ENCODE assay signal across 26 mouse cellular contexts in genomic region chr9:96923119-96923518, GRCm38 (mm10). TPM values are rescaled to one million over a fixed set of nuclear protein-coding genes. Genes with fewer than 3 reads are reported as not detected.
DNase-seq lines count a peak whose midpoint lies in the region; ATAC-seq and TF ChIP-seq lines count a peak whose summit lies in the region.
"Had no signal": no experiment of that assay in that cellular context is flagged by ENCODE, and none has a peak within 500 bp of the region (broad histone marks: within the 10 kb centered on the region; RNA-seq: fewer than 3 reads in every experiment).

No protein-coding gene starts in this region.

- TF ChIP-seq CTCF in hindbrain, postnatal 0 days (IDR thresholded peaks at IDR 0.05; ENCODE audit: low read depth): no peak

- 78% methylated on average over 6 of the region's 6 CpGs for WGBS in hindbrain, embryonic 13.5 days
- 80% methylated on average over 6 of the region's 6 CpGs for WGBS in hindbrain, postnatal 0 days
- whole genome bisulfite sequencing in embryonic facial prominence, embryonic 13.5 days: 60% methylated on average over 6 of the region's 6 CpGs
- 58% methylated on average over 6 of the region's 6 CpGs for WGBS in embryonic facial prominence, embryonic 14.5 days
- WGBS in limb, embryonic 13.5 days: 50% methylated on average over 6 of the region's 6 CpGs
- WGBS in forebrain, embryonic 11.5 days: 86% methylated on average over 6 of the region's 6 CpGs

- H3K36me3 ChIP-seq in hindbrain, embryonic 13.5 days: no peaks in the 10 kb centered on the region
- no peaks in the 10 kb centered on the region for H3K36me3 ChIP-seq in hindbrain, postnatal 0 days (ENCODE audit: insufficient read depth, low read length)
- H3K36me3 ChIP-seq in embryonic facial prominence, embryonic 13.5 days: no peaks in the 10 kb centered on the region
- H3K36me3 ChIP-seq in embryonic facial prominence, embryonic 14.5 days (ENCODE audit: control insufficient read depth, insufficient read depth, low read length): no peaks in the 10 kb centered on the region
- H3K36me3 ChIP-seq in limb, embryonic 13.5 days: no peaks in the 10 kb centered on the region
- no peaks in the 10 kb centered on the region for H3K36me3 ChIP-seq in forebrain, embryonic 11.5 days (ENCODE audit: control insufficient read depth, insufficient read depth, low read length)
- H3K36me3 ChIP-seq: forebrain, embryonic 10.5 days; hindbrain, embryonic 15.5 days; intestine, embryonic 15.5 days had no signal

- H3K9ac ChIP-seq in hindbrain, embryonic 13.5 days: no peak overlapping the region
- H3K9ac ChIP-seq in hindbrain, postnatal 0 days (replicated peaks; ENCODE audit: low read length): no peak overlapping the region
- no peak overlapping the region for H3K9ac ChIP-seq in embryonic facial prominence, embryonic 13.5 days
- no peak overlapping the region for H3K9ac ChIP-seq in embryonic facial prominence, embryonic 14.5 days (ENCODE audit: low read depth, low read length)
- H3K9ac ChIP-seq in limb, embryonic 13.5 days: no peak overlapping the region
- H3K9ac ChIP-seq in forebrain, embryonic 11.5 days (ENCODE audit: low read length): no peak overlapping the region
- H3K9ac ChIP-seq: hindbrain, embryonic 15.5 days; intestine, embryonic 15.5 days; liver, embryonic 14.5 days had no signal

- H3K4me3 ChIP-seq in hindbrain, embryonic 13.5 days: no peak overlapping the region
- no peak overlapping the region for H3K4me3 ChIP-seq in hindbrain, postnatal 0 days (ENCODE audit: low read length)
- no peak overlapping the region for H3K4me3 ChIP-seq in embryonic facial prominence, embryonic 13.5 days
- H3K4me3 ChIP-seq in embryonic facial prominence, embryonic 14.5 days (ENCODE audit: low read depth, low read length): no peak overlapping the region
- H3K4me3 ChIP-seq in limb, embryonic 13.5 days: no peak overlapping the region
- no peak overlapping the region for H3K4me3 ChIP-seq in forebrain, embryonic 11.5 days (ENCODE audit: low read depth, low read length)
- H3K4me3 ChIP-seq: forebrain, embryonic 10.5 days; hindbrain, embryonic 15.5 days; intestine, embryonic 15.5 days had no signal

- H3K4me1 ChIP-seq in hindbrain, embryonic 13.5 days (replicated peaks): 0 out of 2 replicates have a peak, but pooled peaks cover 2% of the 10 kb centered on the region
- no peaks in the 10 kb centered on the region for H3K4me1 ChIP-seq in hindbrain, postnatal 0 days (ENCODE audit: insufficient read depth, low read length)
- peaks cover 5% of the 10 kb centered on the region; the same call in 1 of the 2 replicates for H3K4me1 ChIP-seq in embryonic facial prominence, embryonic 13.5 days
- no peaks in the 10 kb centered on the region for H3K4me1 ChIP-seq in embryonic facial prominence, embryonic 14.5 days (ENCODE audit: control insufficient read depth, insufficient read depth, low read length)
- H3K4me1 ChIP-seq in limb, embryonic 13.5 days: peaks cover 35% of the 10 kb centered on the region
- no peaks in the 10 kb centered on the region for H3K4me1 ChIP-seq in forebrain, embryonic 11.5 days (replicated peaks; ENCODE audit: control insufficient read depth, insufficient read depth, low read length)
- H3K4me1 ChIP-seq: forebrain, embryonic 10.5 days; hindbrain, embryonic 15.5 days; intestine, embryonic 15.5 days had no signal

- no peak for ATAC-seq in hindbrain, embryonic 13.5 days (ENCODE audit: low FRiP score)
- no peak for ATAC-seq in hindbrain, postnatal 0 days
- no peak for ATAC-seq in embryonic facial prominence, embryonic 13.5 days (ENCODE audit: insufficient number of reproducible peaks, insufficient read depth, low FRiP score, low TSS enrichment, low read depth)
- ATAC-seq in embryonic facial prominence, embryonic 14.5 days (ENCODE audit: low read depth): peak; percentile 77
- ATAC-seq in limb, embryonic 13.5 days (ENCODE audit: low FRiP score, low read depth): peak; percentile 14; the same call in 1 of the 2 replicates
- ATAC-seq in forebrain, embryonic 11.5 days (replicated peaks; ENCODE audit: low FRiP score): no peak
- ATAC-seq: forebrain, embryonic 16.5 days; intestine, embryonic 15.5 days had no signal

- H3K27ac ChIP-seq in hindbrain, embryonic 13.5 days: 0 out of 2 replicates have a peak overlapping the region, but pooled peaks have one; percentile 30
- H3K27ac ChIP-seq in hindbrain, postnatal 0 days: no peak overlapping the region
- H3K27ac ChIP-seq in embryonic facial prominence, embryonic 13.5 days: 0 out of 2 replicates have a peak overlapping the region, but pooled peaks have one; percentile 12
- H3K27ac ChIP-seq in embryonic facial prominence, embryonic 14.5 days (replicated peaks; ENCODE audit: low read depth, low read length): no peak overlapping the region
- H3K27ac ChIP-seq in limb, embryonic 13.5 days: peak overlapping the region; percentile 85
- no peak overlapping the region for H3K27ac ChIP-seq in forebrain, embryonic 11.5 days (ENCODE audit: low read depth, low read length)
- H3K27ac ChIP-seq: forebrain, embryonic 10.5 days; hindbrain, embryonic 15.5 days; intestine, embryonic 15.5 days; kidney, postnatal 0 days; liver, embryonic 14.5 days; macrophage had no signal

- intact Hi-C loops in left cerebral cortex, postnatal 14 days (cut with DNase I): no loop called here

- H3K9me3 ChIP-seq in hindbrain, embryonic 13.5 days: peaks cover 6% of the 10 kb centered on the region; the same call in 1 of the 2 replicates
- no peaks in the 10 kb centered on the region for H3K9me3 ChIP-seq in hindbrain, postnatal 0 days (ENCODE audit: low read length)
- peaks cover 5% of the 10 kb centered on the region for H3K9me3 ChIP-seq in embryonic facial prominence, embryonic 13.5 days
- peaks cover 4% of the 10 kb centered on the region; the same call in 1 of the 2 replicates for H3K9me3 ChIP-seq in embryonic facial prominence, embryonic 14.5 days (ENCODE audit: control insufficient read depth, low read length)
- H3K9me3 ChIP-seq in limb, embryonic 13.5 days: peaks cover 15% of the 10 kb centered on the region
- no peaks in the 10 kb centered on the region; the same call in 1 of the 2 replicates for H3K9me3 ChIP-seq in forebrain, embryonic 11.5 days (ENCODE audit: control insufficient read depth, low read length)
- H3K9me3 ChIP-seq: hindbrain, embryonic 15.5 days; intestine, embryonic 15.5 days had no signal

- DNase-seq in hindbrain, postnatal 0 days (ENCODE audit: low spot score): no peak
- peak; percentile 50 for DNase-seq in embryonic facial prominence, embryonic 14.5 days (ENCODE audit: low spot score)
- DNase-seq in left cerebral cortex, postnatal 14 days (ENCODE audit: low spot score in 2 of 2): no peak
- DNase-seq in forebrain, embryonic 11.5 days (ENCODE audit: low spot score): no peak
- DNase-seq: adrenal gland, postnatal 36 days; B cell, adult 2 months; cerebellum, adult 18-20 months; cerebellum, postnatal 10 days; kidney, adult 2 months; kidney, postnatal 4 days; layer of hippocampus, postnatal 36 days; liver; lung, adult 2 months; lung, postnatal 10 days; thymus, adult 18-20 months; thymus, postnatal 25 days had no signal

- H3K4me2 ChIP-seq in hindbrain, embryonic 13.5 days: no peak overlapping the region
- H3K4me2 ChIP-seq in hindbrain, postnatal 0 days (ENCODE audit: low read depth, low read length): no peak overlapping the region
- no peak overlapping the region for H3K4me2 ChIP-seq in embryonic facial prominence, embryonic 13.5 days
- H3K4me2 ChIP-seq in embryonic facial prominence, embryonic 14.5 days (ENCODE audit: low read depth, low read length): no peak overlapping the region
- H3K4me2 ChIP-seq in limb, embryonic 13.5 days (replicated peaks): peak overlapping the region; percentile 34
- no peak overlapping the region for H3K4me2 ChIP-seq in forebrain, embryonic 11.5 days (ENCODE audit: low read depth, low read length, severe bottlenecking)
- H3K4me2 ChIP-seq: hindbrain, embryonic 15.5 days; intestine, embryonic 15.5 days had no signal

- no peaks in the 10 kb centered on the region for H3K27me3 ChIP-seq in hindbrain, embryonic 13.5 days
- no peaks in the 10 kb centered on the region for H3K27me3 ChIP-seq in hindbrain, postnatal 0 days (ENCODE audit: insufficient read depth, low read length)
- no peaks in the 10 kb centered on the region for H3K27me3 ChIP-seq in embryonic facial prominence, embryonic 13.5 days
- no peaks in the 10 kb centered on the region for H3K27me3 ChIP-seq in embryonic facial prominence, embryonic 14.5 days (replicated peaks; ENCODE audit: control insufficient read depth, insufficient read depth, low read length)
- peaks cover 5% of the 10 kb centered on the region; the same call in 1 of the 2 replicates for H3K27me3 ChIP-seq in limb, embryonic 13.5 days
- no peaks in the 10 kb centered on the region for H3K27me3 ChIP-seq in forebrain, embryonic 11.5 days (ENCODE audit: control insufficient read depth, insufficient read depth, low read length)
- H3K27me3 ChIP-seq: hindbrain, embryonic 15.5 days; intestine, embryonic 15.5 days had no signal

RNA-seq across cellular contexts. Expression of gene Pxylp1, which starts 30.6 kb away (rescaled TPM):
- 55.7 and 57.4 TPM in 2 replicates for polyA plus RNA-seq in hindbrain, embryonic 13.5 days (2015; fragmentation: Nextera tagmentation; extraction: Ambion mirVana)
- 24.1 and 28.9 TPM in 2 replicates for total RNA-seq in hindbrain, postnatal 0 days (2014; rRNA removed)
- 23.2 and 23.4 TPM in 2 replicates for polyA plus RNA-seq in hindbrain, postnatal 0 days (2015; fragmentation: Nextera tagmentation; extraction: Ambion mirVana)
- 29.1 and 33.7 TPM in 2 replicates for polyA plus RNA-seq in embryonic facial prominence, embryonic 13.5 days (2015; fragmentation: Nextera tagmentation; extraction: Ambion mirVana)
- polyA plus RNA-seq in embryonic facial prominence, embryonic 14.5 days (2014; fragmentation: Nextera tagmentation; extraction: Ambion mirVana): 31.4 and 34.7 TPM in 2 replicates
- polyA plus RNA-seq in limb, embryonic 13.5 days (2015; fragmentation: Nextera tagmentation; extraction: Ambion mirVana): 26.3 and 28.7 TPM in 2 replicates
- total RNA-seq in left cerebral cortex, postnatal 14 days (2021): 10 to 100 TPM; 13.4 to 17.8 TPM
- polyA plus RNA-seq in forebrain, embryonic 11.5 days (2014; fragmentation: Nextera tagmentation; extraction: Ambion mirVana): 34.0 and 39.0 TPM in 2 replicates

Comparison
In these comparisons a context has a peak if more than half of its experiments do, and no peak if none do; other contexts are left out.
1. ATAC-seq: peak in embryonic facial prominence, embryonic 14.5 days (single experiment) and limb, embryonic 13.5 days (single experiment); none in hindbrain, embryonic 13.5 days (single experiment), hindbrain, postnatal 0 days (single experiment), embryonic facial prominence, embryonic 13.5 days (single experiment) and forebrain, embryonic 11.5 days (single experiment).
2. H3K27ac ChIP-seq: peak in hindbrain, embryonic 13.5 days (single experiment), embryonic facial prominence, embryonic 13.5 days (single experiment) and limb, embryonic 13.5 days (single experiment); none in hindbrain, postnatal 0 days (single experiment), embryonic facial prominence, embryonic 14.5 days (single experiment) and forebrain, embryonic 11.5 days (single experiment).